Mouse (Mus musculus): ENCODE measurements around the gene Llcfc1.

DNA sequence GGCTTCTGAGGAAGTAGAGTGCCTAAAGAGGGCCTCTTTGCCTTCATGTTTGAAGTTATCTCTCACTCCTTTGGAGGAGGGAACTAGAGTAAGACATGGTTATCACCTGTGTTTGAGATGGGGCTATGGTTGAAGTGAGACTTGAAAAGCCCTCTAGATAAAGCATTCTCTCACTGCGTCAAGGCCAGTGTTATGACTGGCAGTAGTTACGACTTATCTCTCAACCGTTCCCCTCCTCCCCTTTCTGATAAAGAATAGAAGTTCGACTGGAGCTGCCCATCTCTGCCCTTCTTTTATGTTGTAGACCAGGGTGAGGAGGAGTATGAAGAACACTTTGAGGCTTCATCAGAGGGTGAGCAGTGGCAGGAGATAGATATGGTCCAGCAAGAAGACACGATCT, 680 bp downstream of the Llcfc1 start:
- TF ChIP-seq POLR2A (IDR thresholded peaks at IDR 0.05; ENCODE audit: insufficient read depth, low read length): no peak
- TF ChIP-seq CTCF (IDR thresholded peaks at IDR 0.05; ENCODE audit: low read depth, low read length): no peak
